ENCODE assay signal across 8 mouse cellular contexts in genomic region chr7:24890281-24891216, GRCm38 (mm10). TPM values are rescaled to one million over a fixed set of nuclear protein-coding genes. Genes with fewer than 3 reads are reported as not detected.
DNase-seq lines count a peak whose midpoint lies in the region; ATAC-seq and TF ChIP-seq lines count a peak whose summit lies in the region.

No protein-coding gene starts in this region.

- peak; percentile 74 for ATAC-seq in CD4-positive, CD25-positive, alpha-beta regulatory T cell, adult 4 months
- ATAC-seq in embryonic facial prominence, embryonic 15.5 days (ENCODE audit: insufficient number of reproducible peaks, low FRiP score, low TSS enrichment, low read depth), result peak; percentile 60
- no peak for ATAC-seq in heart, embryonic 13.5 days (ENCODE audit: extremely low read depth, insufficient number of reproducible peaks, low FRiP score, low TSS enrichment)
- ATAC-seq in kidney, postnatal 0 days (replicated peaks; ENCODE audit: low FRiP score, low read depth), result peak; percentile 67
- peak; percentile 48 for ATAC-seq in liver, embryonic 16.5 days (ENCODE audit: low read depth)
- peak; percentile 60 for ATAC-seq in neural tube, embryonic 15.5 days (ENCODE audit: low FRiP score)

- H3K9ac ChIP-seq in embryonic facial prominence, embryonic 15.5 days, result no peak overlapping the region
- no peak overlapping the region for H3K9ac ChIP-seq in heart, embryonic 13.5 days
- H3K9ac ChIP-seq in kidney, postnatal 0 days (ENCODE audit: low read depth, low read length), result no peak overlapping the region
- H3K9ac ChIP-seq in liver, embryonic 16.5 days (ENCODE audit: low read depth, low read length), result no peak overlapping the region
- H3K9ac ChIP-seq in neural tube, embryonic 15.5 days (replicated peaks), result no peak overlapping the region

- H3K9me3 ChIP-seq in embryonic facial prominence, embryonic 15.5 days (replicated peaks), result no peaks in the 10 kb centered on the region
- no peaks in the 10 kb centered on the region for H3K9me3 ChIP-seq in heart, embryonic 13.5 days
- H3K9me3 ChIP-seq in kidney, postnatal 0 days (replicated peaks; ENCODE audit: low read length), result no peaks in the 10 kb centered on the region
- H3K9me3 ChIP-seq in liver, embryonic 16.5 days (replicated peaks; ENCODE audit: control insufficient read depth, low read length), result no peaks in the 10 kb centered on the region
- H3K9me3 ChIP-seq in neural tube, embryonic 15.5 days (replicated peaks), result no peaks in the 10 kb centered on the region

- peak; percentile 90 for DNase-seq in kidney, postnatal 0 days (ENCODE audit: low spot score)

- no peak overlapping the region for H3K4me3 ChIP-seq in bone marrow, adult 2 months (replicated peaks; ENCODE audit: control insufficient read depth, low read depth, low read length)
- H3K4me3 ChIP-seq in embryonic facial prominence, embryonic 15.5 days (replicated peaks), result no peak overlapping the region
- no peak overlapping the region for H3K4me3 ChIP-seq in heart, embryonic 13.5 days
- no peak overlapping the region for H3K4me3 ChIP-seq in kidney, postnatal 0 days (replicated peaks; ENCODE audit: low read depth, low read length)
- H3K4me3 ChIP-seq in liver, embryonic 16.5 days (ENCODE audit: low read depth, low read length), result no peak overlapping the region
- H3K4me3 ChIP-seq in neural tube, embryonic 15.5 days (replicated peaks), result no peak overlapping the region
- H3K4me3 ChIP-seq in testis, adult 2 months (ENCODE audit: control insufficient read depth, low read depth, low read length), result no peak overlapping the region

- peaks cover 1% of the 10 kb centered on the region; the same call in 1 of the 2 replicates for H3K4me1 ChIP-seq in bone marrow, adult 2 months (ENCODE audit: control insufficient read depth, insufficient read depth, low read length)
- H3K4me1 ChIP-seq in embryonic facial prominence, embryonic 15.5 days, result peaks cover 25% of the 10 kb centered on the region
- peaks cover 24% of the 10 kb centered on the region for H3K4me1 ChIP-seq in heart, embryonic 13.5 days
- H3K4me1 ChIP-seq in kidney, postnatal 0 days (replicated peaks; ENCODE audit: insufficient read depth, low read length), result peaks cover 12% of the 10 kb centered on the region; the same call in 1 of the 2 replicates
- H3K4me1 ChIP-seq in liver, embryonic 16.5 days (ENCODE audit: control insufficient read depth, low read depth, low read length), result peaks cover 25% of the 10 kb centered on the region
- H3K4me1 ChIP-seq in neural tube, embryonic 15.5 days, result peaks cover 27% of the 10 kb centered on the region
- peaks cover 3% of the 10 kb centered on the region; the same call in 1 of the 2 replicates for H3K4me1 ChIP-seq in testis, adult 2 months (ENCODE audit: control insufficient read depth, insufficient read depth, low read length)

- H3K36me3 ChIP-seq in embryonic facial prominence, embryonic 15.5 days, result peaks cover 57% of the 10 kb centered on the region
- H3K36me3 ChIP-seq in heart, embryonic 13.5 days, result peaks cover 62% of the 10 kb centered on the region
- H3K36me3 ChIP-seq in kidney, postnatal 0 days (ENCODE audit: insufficient read depth, low read length), result peaks cover 33% of the 10 kb centered on the region; the same call in 1 of the 2 replicates
- H3K36me3 ChIP-seq in liver, embryonic 16.5 days (ENCODE audit: control insufficient read depth, insufficient read depth), result peaks cover 42% of the 10 kb centered on the region
- H3K36me3 ChIP-seq in neural tube, embryonic 15.5 days, result peaks cover 48% of the 10 kb centered on the region
- H3K36me3 ChIP-seq in testis, adult 2 months (ENCODE audit: control insufficient read depth, insufficient read depth, low read length), result peaks cover 3% of the 10 kb centered on the region; the same call in 1 of the 2 replicates

- H3K27ac ChIP-seq in bone marrow, adult 2 months (ENCODE audit: control insufficient read depth, insufficient read depth, low read depth, low read length, poor library complexity), result no peak overlapping the region
- H3K27ac ChIP-seq in embryonic facial prominence, embryonic 15.5 days (replicated peaks), result peak overlapping the region; percentile 48
- H3K27ac ChIP-seq in heart, embryonic 13.5 days (replicated peaks), result peak overlapping the region; percentile 2; the same call in 1 of the 2 replicates
- H3K27ac ChIP-seq in kidney, postnatal 0 days, result peak overlapping the region; percentile 55; the same call in 1 of the 2 replicates
- H3K27ac ChIP-seq in liver, embryonic 16.5 days (ENCODE audit: low read length), result no peak overlapping the region
- H3K27ac ChIP-seq in neural tube, embryonic 15.5 days (replicated peaks), result no peak overlapping the region
- H3K27ac ChIP-seq in testis, adult 2 months (ENCODE audit: control insufficient read depth, insufficient read depth, low read depth, low read length), result no peak overlapping the region

- H3K4me2 ChIP-seq in embryonic facial prominence, embryonic 15.5 days (replicated peaks), result no peak overlapping the region
- no peak overlapping the region for H3K4me2 ChIP-seq in heart, embryonic 13.5 days
- no peak overlapping the region for H3K4me2 ChIP-seq in kidney, postnatal 0 days (ENCODE audit: low read length)
- H3K4me2 ChIP-seq in liver, embryonic 16.5 days (ENCODE audit: low read depth, low read length), result no peak overlapping the region
- no peak overlapping the region for H3K4me2 ChIP-seq in neural tube, embryonic 15.5 days

- peak; percentile 98 for TF ChIP-seq CTCF in bone marrow, adult 2 months (IDR thresholded peaks at IDR 0.05; ENCODE audit: control insufficient read depth, insufficient read depth, low read length)
- TF ChIP-seq CTCF in kidney, postnatal 0 days (IDR thresholded peaks at IDR 0.05; ENCODE audit: low read depth), result peak; percentile 99
- TF ChIP-seq CTCF in testis, adult 2 months (IDR thresholded peaks at IDR 0.05; ENCODE audit: control insufficient read depth, insufficient read depth, insufficient replicate concordance, low read depth, low read length), result peak; percentile 95; the same call in 1 of the 2 replicates

- TF ChIP-seq POLR2A in bone marrow, adult 2 months (IDR thresholded peaks at IDR 0.05; ENCODE audit: borderline replicate concordance, control insufficient read depth, low read depth, low read length), result no peak
- no peak for TF ChIP-seq POLR2A in testis, adult 2 months (IDR thresholded peaks at IDR 0.05; ENCODE audit: control insufficient read depth, low read depth, low read length)

- 23% methylated on average over 10 of the region's 10 CpGs for WGBS in bone marrow, adult 2 months
- 26% methylated on average over 10 of the region's 10 CpGs for WGBS in embryonic facial prominence, embryonic 15.5 days
- 29% methylated on average over 10 of the region's 10 CpGs for WGBS in heart, embryonic 13.5 days
- WGBS in kidney, postnatal 0 days, result 31% methylated on average over 10 of the region's 10 CpGs
- 18% methylated on average over 10 of the region's 10 CpGs for WGBS in liver, embryonic 16.5 days (ENCODE audit: insufficient replicate concordance)
- 29% methylated on average over 10 of the region's 10 CpGs for WGBS in neural tube, embryonic 15.5 days

- H3K27me3 ChIP-seq in embryonic facial prominence, embryonic 15.5 days, result no peaks in the 10 kb centered on the region
- H3K27me3 ChIP-seq in heart, embryonic 13.5 days (replicated peaks), result no peaks in the 10 kb centered on the region
- H3K27me3 ChIP-seq in kidney, postnatal 0 days (ENCODE audit: insufficient read depth, low read length), result no peaks in the 10 kb centered on the region
- no peaks in the 10 kb centered on the region for H3K27me3 ChIP-seq in liver, embryonic 16.5 days (ENCODE audit: control insufficient read depth, insufficient read depth, low read depth, low read length)
- no peaks in the 10 kb centered on the region for H3K27me3 ChIP-seq in neural tube, embryonic 15.5 days (replicated peaks)
- H3K27me3 ChIP-seq in testis, adult 2 months (ENCODE audit: control insufficient read depth, insufficient read depth, low read length), result no peaks in the 10 kb centered on the region

RNA-seq across cellular contexts. Expression of gene Rps19, which starts 6.4 kb away (rescaled TPM):
- polyA plus RNA-seq in CD4-positive, CD25-positive, alpha-beta regulatory T cell, adult 4 months (2017; shearing (Covaris generic)), result over 10,000 TPM; 12,099 to 13,283 TPM
- polyA plus RNA-seq in bone marrow, adult 2 months (2011; ENCODE audit: insufficient read depth, insufficient read length, low replicate concordance, missing spikeins), result 866 and 1,228 TPM in 2 replicates
- polyA plus RNA-seq in embryonic facial prominence, embryonic 15.5 days (2015; fragmentation: Nextera tagmentation; extraction: Ambion mirVana), result 2,979 and 3,008 TPM in 2 replicates
- 1,220 and 1,401 TPM in 2 replicates for polyA plus RNA-seq in heart, embryonic 13.5 days (2015; fragmentation: Nextera tagmentation; extraction: Ambion mirVana)
- 2,933 and 3,330 TPM in 2 replicates for polyA plus RNA-seq in kidney, postnatal 0 days (2015; fragmentation: Nextera tagmentation; extraction: Ambion mirVana)
- 1,002 and 1,147 TPM in 2 replicates for polyA plus RNA-seq in liver, embryonic 16.5 days (2015; fragmentation: Nextera tagmentation; extraction: Ambion mirVana)
- polyA plus RNA-seq in neural tube, embryonic 15.5 days (2015; fragmentation: Nextera tagmentation; extraction: Ambion mirVana), result 1,165 and 1,469 TPM in 2 replicates
- polyA plus RNA-seq in testis, adult 2 months (2012; rRNA removed), result 122 and 150 TPM in 2 replicates

RNA-seq across cellular contexts. Expression of gene Cd79a, which starts 6.6 kb away (rescaled TPM):
- polyA plus RNA-seq in CD4-positive, CD25-positive, alpha-beta regulatory T cell, adult 4 months (2017; shearing (Covaris generic)), result 10 to 100 TPM in 1 of 2 experiments, 1 to 10 TPM in 1; 2.2 to 28.9 TPM
- 82.1 and 126 TPM in 2 replicates for polyA plus RNA-seq in bone marrow, adult 2 months (2011; ENCODE audit: insufficient read depth, insufficient read length, low replicate concordance, missing spikeins)
- polyA plus RNA-seq in embryonic facial prominence, embryonic 15.5 days (2015; fragmentation: Nextera tagmentation; extraction: Ambion mirVana), result 0.59 and 0.69 TPM in 2 replicates
- 0.25 and 0.39 TPM in 2 replicates for polyA plus RNA-seq in heart, embryonic 13.5 days (2015; fragmentation: Nextera tagmentation; extraction: Ambion mirVana)
- 1.7 and 2.7 TPM in 2 replicates for polyA plus RNA-seq in kidney, postnatal 0 days (2015; fragmentation: Nextera tagmentation; extraction: Ambion mirVana)
- 10.5 and 13.9 TPM in 2 replicates for polyA plus RNA-seq in liver, embryonic 16.5 days (2015; fragmentation: Nextera tagmentation; extraction: Ambion mirVana)
- polyA plus RNA-seq in neural tube, embryonic 15.5 days (2015; fragmentation: Nextera tagmentation; extraction: Ambion mirVana), result 0.35 and 0.45 TPM in 2 replicates
- 0.15 and 0.16 TPM in 2 replicates for polyA plus RNA-seq in testis, adult 2 months (2012; rRNA removed)

RNA-seq across cellular contexts. Expression of gene Arhgef1, which starts 12.2 kb away (rescaled TPM):
- polyA plus RNA-seq in CD4-positive, CD25-positive, alpha-beta regulatory T cell, adult 4 months (2017; shearing (Covaris generic)), result 100 to 1,000 TPM; 166 to 183 TPM
- polyA plus RNA-seq in bone marrow, adult 2 months (2011; ENCODE audit: insufficient read depth, insufficient read length, low replicate concordance, missing spikeins), result 178 and 354 TPM in 2 replicates
- 121 and 126 TPM in 2 replicates for polyA plus RNA-seq in embryonic facial prominence, embryonic 15.5 days (2015; fragmentation: Nextera tagmentation; extraction: Ambion mirVana)
- 59.0 and 64.0 TPM in 2 replicates for polyA plus RNA-seq in heart, embryonic 13.5 days (2015; fragmentation: Nextera tagmentation; extraction: Ambion mirVana)
- 63.6 and 66.1 TPM in 2 replicates for polyA plus RNA-seq in kidney, postnatal 0 days (2015; fragmentation: Nextera tagmentation; extraction: Ambion mirVana)
- 35.1 and 38.0 TPM in 2 replicates for polyA plus RNA-seq in liver, embryonic 16.5 days (2015; fragmentation: Nextera tagmentation; extraction: Ambion mirVana)
- 78.5 and 85.3 TPM in 2 replicates for polyA plus RNA-seq in neural tube, embryonic 15.5 days (2015; fragmentation: Nextera tagmentation; extraction: Ambion mirVana)
- polyA plus RNA-seq in testis, adult 2 months (2012; rRNA removed), result 39.6 and 40.8 TPM in 2 replicates

RNA-seq across cellular contexts. Expression of gene Dmrtc2, which starts 20.7 kb away (rescaled TPM):
- polyA plus RNA-seq in CD4-positive, CD25-positive, alpha-beta regulatory T cell, adult 4 months (2017; shearing (Covaris generic)), result not detected
- not detected in 2 replicates for polyA plus RNA-seq in bone marrow, adult 2 months (2011; ENCODE audit: insufficient read depth, insufficient read length, low replicate concordance, missing spikeins)
- 0.09 TPM in 1 of 2 replicates, not detected in the other for polyA plus RNA-seq in embryonic facial prominence, embryonic 15.5 days (2015; fragmentation: Nextera tagmentation; extraction: Ambion mirVana)
- polyA plus RNA-seq in heart, embryonic 13.5 days (2015; fragmentation: Nextera tagmentation; extraction: Ambion mirVana), result 0.08 TPM in 1 of 2 replicates, not detected in the other
- 0.12 and 0.19 TPM in 2 replicates for polyA plus RNA-seq in kidney, postnatal 0 days (2015; fragmentation: Nextera tagmentation; extraction: Ambion mirVana)
- polyA plus RNA-seq in liver, embryonic 16.5 days (2015; fragmentation: Nextera tagmentation; extraction: Ambion mirVana), result not detected in 2 replicates
- polyA plus RNA-seq in neural tube, embryonic 15.5 days (2015; fragmentation: Nextera tagmentation; extraction: Ambion mirVana), result 0.26 and 0.36 TPM in 2 replicates
- polyA plus RNA-seq in testis, adult 2 months (2012; rRNA removed), result 129 and 134 TPM in 2 replicates

RNA-seq across cellular contexts. Expression of gene Lypd4, which starts 20.8 kb away (rescaled TPM):
- not detected for polyA plus RNA-seq in CD4-positive, CD25-positive, alpha-beta regulatory T cell, adult 4 months (2017; shearing (Covaris generic))
- polyA plus RNA-seq in bone marrow, adult 2 months (2011; ENCODE audit: insufficient read depth, insufficient read length, low replicate concordance, missing spikeins), result not detected in 2 replicates
- not detected in 2 replicates for polyA plus RNA-seq in embryonic facial prominence, embryonic 15.5 days (2015; fragmentation: Nextera tagmentation; extraction: Ambion mirVana)
- polyA plus RNA-seq in heart, embryonic 13.5 days (2015; fragmentation: Nextera tagmentation; extraction: Ambion mirVana), result not detected in 2 replicates
- polyA plus RNA-seq in kidney, postnatal 0 days (2015; fragmentation: Nextera tagmentation; extraction: Ambion mirVana), result not detected in 2 replicates
- not detected in 2 replicates for polyA plus RNA-seq in liver, embryonic 16.5 days (2015; fragmentation: Nextera tagmentation; extraction: Ambion mirVana)
- polyA plus RNA-seq in neural tube, embryonic 15.5 days (2015; fragmentation: Nextera tagmentation; extraction: Ambion mirVana), result 0.18 TPM in 1 of 2 replicates, not detected in the other
- 909 and 952 TPM in 2 replicates for polyA plus RNA-seq in testis, adult 2 months (2012; rRNA removed)

Comparison
In these comparisons a context has a peak if more than half of its experiments do, and no peak if none do; other contexts are left out.
1. H3K27ac ChIP-seq: peak in embryonic facial prominence, embryonic 15.5 days (single experiment), heart, embryonic 13.5 days (single experiment) and kidney, postnatal 0 days (single experiment); none in bone marrow, adult 2 months (single experiment), liver, embryonic 16.5 days (single experiment), neural tube, embryonic 15.5 days (single experiment) and testis, adult 2 months (single experiment).
2. Peak in every context shown above with its lines, with median percentiles within 50 percentile points of each other: CTCF ChIP-seq.